Mouse (Mus musculus) intestine, embryonic 14.5 days (tissue): ENCODE data around the gene Ret. TPM values are rescaled to one million over a fixed set of nuclear protein-coding genes. Genes with fewer than 3 reads are reported as not detected.

Experiments
- ATAC-seq: fragments of 200-750 bp; cut with Nextera tagmentation; replicated peaks from 2 replicates; pipeline ENCODE4 v1.8.0; 2017; ENCODE audit warnings: low read depth, moderate number of reproducible peaks, moderate TSS enrichment, moderate library complexity; ENCODE audit not compliant: low FRiP score, low TSS enrichment
- DNase-seq: peaks from one replicate; pipeline ENCODE4 v3.0.0-alpha.2; 2018; ENCODE audit warnings: low spot score
- H3K27ac ChIP-seq: fragments of 300-500 bp; sonication (generic); 2 replicates; pipeline ENCODE4 v1.5.1; 2014; ENCODE audit warnings: low read depth, mild to moderate bottlenecking, control low read depth
- H3K27me3 ChIP-seq: fragments of 300-500 bp; sonication (generic); replicated peaks from 2 replicates; pipeline ENCODE4 v1.6.1; 2014; ENCODE audit warnings: low read length, control low read depth; ENCODE audit not compliant: control insufficient read depth, insufficient read depth
- H3K36me3 ChIP-seq: fragments of 300-500 bp; sonication (generic); 2 replicates; pipeline ENCODE4 v1.6.1; 2014; ENCODE audit warnings: low read length, control low read depth; ENCODE audit not compliant: control insufficient read depth, insufficient read depth
- H3K4me1 ChIP-seq: fragments of 300-500 bp; sonication (generic); replicated peaks from 2 replicates; pipeline ENCODE4 v1.6.1; 2014; ENCODE audit warnings: low read length, control low read depth, mixed read lengths; ENCODE audit not compliant: control insufficient read depth, insufficient read depth
- H3K4me2 ChIP-seq: fragments of 300-500 bp; sonication (generic); 2 replicates; pipeline ENCODE4 v1.6.1; 2014; ENCODE audit warnings: low read length
- H3K4me3 ChIP-seq: fragments of 300-500 bp; sonication (generic); 2 replicates; pipeline ENCODE4 v1.5.1; 2014; ENCODE audit warnings: low read depth, low read length, control low read depth, mixed read lengths
- H3K9ac ChIP-seq: fragments of 300-500 bp; sonication (generic); 2 replicates; pipeline ENCODE4 v1.6.1; 2014; ENCODE audit warnings: mild to moderate bottlenecking, low read length
- H3K9me3 ChIP-seq: fragments of 300-500 bp; sonication (generic); 2 replicates; pipeline ENCODE4 v1.6.1; 2016; ENCODE audit warnings: low read length, control low read depth; ENCODE audit not compliant: control insufficient read depth
- WGBS: fragments of 180-500 bp; shearing (Covaris S2); extraction: QIAGEN DNeasy Blood & Tissue Kit; methylation state at CpG from one replicate; pipeline ENCODE4 v1.1.7; 2014; 5-methylcytosine and 5-hydroxymethylcytosine counted together
- polyA plus RNA-seq: library from polyadenylated mRNA; unstranded; fragments of >200 nt; fragmentation: Nextera tagmentation; extraction: Ambion mirVana; gene quantifications from 2 replicates; pipeline ENCODE4 v1.2.1, GENCODE M21; 2014

The Ret gene
- 22.6 and 23.4 TPM in 2 replicates for polyA plus RNA-seq

DNA sequence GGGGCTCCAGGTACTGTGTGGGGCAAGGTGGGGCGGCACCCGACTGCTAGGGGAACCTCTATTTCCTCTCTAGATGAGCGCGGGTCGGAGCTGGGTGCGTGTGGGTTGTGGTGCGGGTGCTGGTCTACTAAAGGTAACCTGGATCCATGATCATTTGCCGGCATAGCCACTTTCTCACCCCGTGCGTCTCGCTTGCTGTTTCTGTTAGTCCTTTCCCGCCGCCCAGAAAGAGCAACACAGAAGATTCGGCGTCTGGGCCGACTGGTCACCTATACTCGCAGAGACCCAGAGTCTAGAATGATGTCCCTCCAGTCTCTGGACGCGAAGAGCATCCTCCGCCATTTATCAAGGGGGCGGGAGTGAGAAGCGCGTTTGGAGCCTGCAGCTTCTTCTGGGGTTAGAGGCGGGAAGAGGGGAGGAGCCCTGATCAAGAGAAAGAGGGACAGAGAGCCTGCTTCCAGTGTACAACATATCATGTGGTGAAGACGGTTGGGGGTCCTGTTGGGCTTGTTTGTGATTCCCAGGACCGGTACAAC, at the start of gene Ret:
TSS of gene Ret (minus strand) at position 279 of the 536 bp plus-strand sequence.
- Histone ChIP-seq H3K9me3 (no peaks in the 10 kb centered on the region), H3K4me1 (no peaks in the 10 kb centered on the region; the same call in 1 of the 2 replicates), H3K27me3 (peaks cover 64% of the 10 kb centered on the region), H3K27ac (no peak within 1 kb of the TSS; the same call in 1 of the 2 replicates), H3K4me2 (peak within 1 kb of the TSS; percentile 99), H3K9ac (peak within 1 kb of the TSS; percentile 42), H3K4me3 (peak within 1 kb of the TSS; percentile 61), H3K36me3 (no peaks in the 10 kb centered on the region)
- under 1% methylated on average over 26 of the region's 26 CpGs for WGBS
- DNase-seq, result peak; percentile 71
- peak; percentile 44; the same call in 1 of the 2 replicates for ATAC-seq

DNA sequence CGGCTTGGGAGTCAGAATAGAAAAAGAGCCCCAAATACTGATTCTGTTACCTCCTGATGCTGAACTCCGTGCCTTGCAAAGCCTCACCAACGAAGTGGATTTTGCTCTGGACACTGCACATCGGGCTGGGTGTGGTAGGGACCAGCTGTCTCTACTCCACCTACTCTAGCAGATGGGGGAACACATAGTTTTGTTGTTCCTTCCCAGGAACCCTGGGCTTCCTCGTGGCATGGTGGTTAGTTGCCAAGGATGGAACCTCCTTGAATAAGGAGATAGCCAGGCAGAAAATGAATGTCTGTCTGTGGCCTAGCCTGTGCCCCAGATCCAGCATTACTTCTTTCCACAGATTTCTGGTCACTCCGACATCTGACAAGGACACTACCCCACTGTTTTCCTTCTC, 49.6 kb upstream of the Ret start:
- H3K4me1 ChIP-seq, result no peaks in the 10 kb centered on the region
- H3K27ac ChIP-seq, result no peak overlapping the region
- no peak for ATAC-seq
- 85% methylated on average over 6 of the region's 6 CpGs for WGBS
- no peaks in the 10 kb centered on the region for H3K9me3 ChIP-seq
- no peak overlapping the region for H3K4me2 ChIP-seq
- H3K27me3 ChIP-seq, result no peaks in the 10 kb centered on the region
- no peak for DNase-seq
- H3K36me3 ChIP-seq, result no peaks in the 10 kb centered on the region
- H3K4me3 ChIP-seq, result no peak overlapping the region
- H3K9ac ChIP-seq, result no peak overlapping the region

DNA sequence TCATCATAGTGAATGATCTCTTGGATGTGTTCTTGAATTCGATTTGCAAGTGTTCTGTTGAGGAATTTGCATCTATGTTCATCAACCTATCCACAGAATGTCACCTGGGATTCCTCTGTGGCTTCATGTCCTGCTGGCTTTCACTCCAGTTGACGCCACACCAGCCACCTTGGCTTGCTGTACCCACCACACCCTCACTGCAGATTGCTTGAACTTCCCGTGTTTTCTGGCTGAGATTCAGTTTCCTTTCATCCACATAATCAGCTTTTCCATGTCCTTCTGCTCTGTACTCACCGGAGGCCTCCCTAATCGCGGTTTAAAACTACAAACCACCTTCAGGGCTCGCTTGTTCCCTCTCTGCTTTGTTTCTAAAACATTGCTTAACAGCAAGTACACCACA, 46.6 kb upstream of the Ret start:
- Histone ChIP-seq H3K4me1 (no peaks in the 10 kb centered on the region), H3K9ac (no peak overlapping the region), H3K27me3 (no peaks in the 10 kb centered on the region), H3K9me3 (no peaks in the 10 kb centered on the region), H3K36me3 (no peaks in the 10 kb centered on the region), H3K4me3 (no peak overlapping the region), H3K4me2 (no peak overlapping the region), H3K27ac (no peak overlapping the region)
- ATAC-seq (no peak), DNase-seq (no peak)
- 80% methylated on average over 7 of the region's 7 CpGs for WGBS

DNA sequence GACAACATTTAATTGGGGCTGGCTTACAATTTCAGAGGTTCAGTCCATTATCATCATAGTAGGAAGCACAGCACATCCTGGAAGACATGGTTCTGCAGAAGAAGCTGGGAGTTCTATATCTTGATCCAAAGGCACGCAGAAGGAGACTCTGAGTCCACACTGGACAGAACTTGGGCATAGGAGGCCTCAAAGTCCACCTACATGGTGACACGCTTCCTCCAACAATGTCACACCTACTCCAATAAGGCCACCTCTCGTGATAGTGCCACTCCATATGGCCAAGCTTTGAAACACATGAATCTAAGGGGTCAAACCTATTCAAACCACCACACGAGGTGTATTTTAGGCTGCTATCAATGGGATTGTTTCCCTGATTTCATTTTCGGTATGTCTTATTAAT, 45.4 kb upstream of the Ret start:
- Histone ChIP-seq H3K9me3 (no peaks in the 10 kb centered on the region), H3K9ac (no peak overlapping the region), H3K4me2 (no peak overlapping the region), H3K4me1 (no peaks in the 10 kb centered on the region), H3K27ac (no peak overlapping the region), H3K4me3 (no peak overlapping the region), H3K27me3 (no peaks in the 10 kb centered on the region), H3K36me3 (no peaks in the 10 kb centered on the region)
- DNase-seq (no peak), ATAC-seq (no peak)
- WGBS, result 89% methylated on average over 5 of the region's 5 CpGs

DNA sequence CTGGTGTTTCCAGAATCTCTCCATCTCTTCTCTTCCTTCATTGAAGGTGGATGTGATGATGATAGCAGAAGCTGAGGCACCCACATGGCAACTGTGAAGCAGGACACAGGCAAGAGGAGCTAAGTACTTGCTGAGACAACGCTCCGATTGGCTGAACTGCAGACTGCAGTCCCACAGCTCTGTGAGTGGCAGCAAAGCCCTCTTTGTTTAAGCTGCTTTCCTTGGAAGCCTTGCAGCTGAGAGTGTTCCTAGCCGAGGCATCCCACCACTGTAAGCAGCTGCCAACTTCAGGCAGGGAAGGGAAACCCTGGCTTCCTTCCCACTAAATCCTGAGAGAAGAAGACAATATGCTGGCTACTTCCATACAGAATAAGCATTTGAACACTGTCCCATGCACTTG, 28.6 kb upstream of the Ret start:
- 37% methylated on average over 3 of the region's 3 CpGs for WGBS
- Histone ChIP-seq H3K27ac (no peak overlapping the region), H3K4me2 (no peak overlapping the region), H3K9ac (no peak overlapping the region), H3K4me3 (no peak overlapping the region), H3K4me1 (no peaks in the 10 kb centered on the region), H3K36me3 (no peaks in the 10 kb centered on the region), H3K9me3 (no peaks in the 10 kb centered on the region), H3K27me3 (no peaks in the 10 kb centered on the region)
- DNase-seq (no peak), ATAC-seq (no peak)

DNA sequence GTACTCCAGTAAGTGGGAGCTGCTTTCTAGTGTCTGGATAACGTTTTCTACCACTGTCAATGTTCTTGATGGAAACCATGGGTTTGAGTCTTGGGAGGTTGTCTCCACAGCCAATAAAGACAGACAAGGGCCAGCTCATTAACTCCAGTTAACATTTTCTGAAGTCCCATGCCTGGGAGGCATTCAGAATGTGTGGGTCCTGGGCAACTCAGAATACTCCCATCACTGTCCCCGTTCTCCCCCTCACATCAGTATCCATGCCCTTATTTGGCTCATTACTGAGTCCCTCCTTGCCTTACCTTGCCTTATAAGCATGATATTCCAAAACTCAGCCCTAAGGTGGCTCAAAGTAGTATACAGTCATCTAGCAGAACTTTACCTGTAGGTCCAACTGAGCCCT, 25.0 kb upstream of the Ret start:
- Histone ChIP-seq H3K9me3 (no peaks in the 10 kb centered on the region), H3K4me1 (no peaks in the 10 kb centered on the region), H3K27me3 (no peaks in the 10 kb centered on the region), H3K4me3 (no peak overlapping the region), H3K27ac (no peak overlapping the region), H3K36me3 (no peaks in the 10 kb centered on the region), H3K9ac (no peak overlapping the region), H3K4me2 (no peak overlapping the region)
- ATAC-seq (no peak), DNase-seq (no peak)
- WGBS, result 77% methylated on average over 2 of the region's 2 CpGs

DNA sequence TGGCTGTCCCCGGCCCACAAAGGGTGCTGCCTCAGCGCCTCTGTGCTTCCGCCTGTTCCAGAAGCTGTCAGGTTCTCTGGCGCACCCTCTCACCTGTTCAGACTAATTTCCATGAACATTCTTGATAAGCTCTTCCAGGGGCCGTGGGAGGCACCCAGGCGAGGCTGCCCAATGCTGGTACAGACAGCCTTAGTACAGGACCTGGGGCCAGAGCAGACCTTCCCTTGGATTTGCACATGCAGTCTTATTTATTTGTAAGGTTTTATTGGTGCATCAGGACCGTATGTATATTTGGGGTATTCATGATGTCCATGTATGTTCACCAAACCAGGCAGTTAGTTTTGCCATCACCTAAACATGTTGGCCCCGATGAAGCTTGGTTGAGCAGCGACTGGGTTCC, 18.2 kb upstream of the Ret start:
- H3K9me3 ChIP-seq, result no peaks in the 10 kb centered on the region
- H3K9ac ChIP-seq, result no peak overlapping the region
- ATAC-seq, result no peak
- DNase-seq, result no peak
- no peaks in the 10 kb centered on the region for H3K27me3 ChIP-seq
- no peaks in the 10 kb centered on the region for H3K4me1 ChIP-seq
- H3K4me3 ChIP-seq, result no peak overlapping the region
- H3K36me3 ChIP-seq, result no peaks in the 10 kb centered on the region
- WGBS, result 84% methylated on average over 8 of the region's 9 CpGs
- no peak overlapping the region for H3K27ac ChIP-seq
- H3K4me2 ChIP-seq, result no peak overlapping the region

DNA sequence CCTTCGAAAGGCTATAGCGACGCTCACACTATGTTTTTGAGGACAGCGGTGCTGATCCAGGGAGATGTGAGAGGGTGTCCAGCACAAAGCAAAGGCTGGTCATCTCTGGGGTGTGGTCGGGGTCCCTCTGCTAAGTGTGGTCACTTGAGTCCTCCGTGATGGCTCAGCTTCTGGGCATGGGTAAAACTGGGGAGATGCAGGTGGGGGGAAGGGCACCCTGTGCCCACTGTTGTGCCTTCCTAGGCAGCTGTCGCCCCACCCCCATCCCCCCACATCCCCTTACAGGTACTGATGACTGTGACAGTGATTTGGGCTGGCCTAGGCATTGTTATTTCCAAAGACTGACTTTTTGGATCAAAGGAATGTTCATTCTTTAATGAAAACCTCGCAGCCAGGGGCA, 10.8 kb upstream of the Ret start:
- Histone ChIP-seq H3K4me1 (no peaks in the 10 kb centered on the region), H3K9ac (no peak overlapping the region), H3K27ac (no peak overlapping the region), H3K4me2 (no peak overlapping the region), H3K4me3 (no peak overlapping the region), H3K36me3 (no peaks in the 10 kb centered on the region), H3K9me3 (no peaks in the 10 kb centered on the region), H3K27me3 (no peaks in the 10 kb centered on the region)
- ATAC-seq, result no peak
- 82% methylated on average over 8 of the region's 8 CpGs for WGBS
- no peak for DNase-seq

DNA sequence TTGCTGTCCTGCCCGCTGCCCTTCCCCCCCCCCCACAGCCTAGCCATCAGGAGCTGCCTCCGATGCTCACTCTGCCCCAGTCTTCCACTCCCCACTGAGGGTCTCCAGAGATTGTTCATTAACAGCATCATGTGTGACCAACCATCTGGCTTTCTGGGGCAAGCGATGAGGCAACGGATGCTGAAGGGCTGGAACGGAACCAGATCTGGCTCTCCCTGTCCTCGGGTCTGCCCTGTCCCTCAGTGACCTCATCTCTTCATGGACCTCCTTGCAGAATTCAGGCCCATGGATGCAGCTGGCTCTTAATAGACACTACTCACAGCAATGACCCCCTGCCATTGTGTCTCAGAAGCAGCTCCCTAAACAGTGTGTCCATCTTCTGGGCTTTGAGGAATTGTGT, 8.9 kb upstream of the Ret start:
- Histone ChIP-seq H3K27me3 (no peaks in the 10 kb centered on the region), H3K36me3 (no peaks in the 10 kb centered on the region), H3K4me1 (no peaks in the 10 kb centered on the region), H3K4me2 (no peak overlapping the region), H3K27ac (no peak overlapping the region), H3K9ac (no peak overlapping the region), H3K4me3 (no peak overlapping the region), H3K9me3 (no peaks in the 10 kb centered on the region)
- 79% methylated on average over 6 of the region's 6 CpGs for WGBS
- ATAC-seq, result no peak
- no peak for DNase-seq
